Mouse (Mus musculus): ENCODE measurements around the gene Fam129b.

Fam129b gene

GRCm38 (mm10) chr2:32924306-32924844, 48.5 kb downstream of the Fam129b start:
- no peak for DNase-seq (ENCODE audit: low read depth)

- no peak for DNase-seq (ENCODE audit: low read depth)
These were observed 50.6 kb downstream of the Fam129b start for GRCm38 (mm10) chr2:32926330-32927075.

GRCm38 (mm10) chr2:32927624-32928234, 51.8 kb downstream of the Fam129b start:
- peak; percentile 67 for DNase-seq (ENCODE audit: low read depth)

- peak; percentile 76 for DNase-seq (ENCODE audit: low read depth)
These were observed 52.5 kb downstream of the Fam129b start for GRCm38 (mm10) chr2:32928235-32928946.

- no peak for DNase-seq (ENCODE audit: low read depth)
These were observed 53.3 kb downstream of the Fam129b start for GRCm38 (mm10) chr2:32928947-32929829.

GRCm38 (mm10) chr2:32931730-32932129, 55.8 kb downstream of the Fam129b start:
- DNase-seq (ENCODE audit: low read depth), result no peak

- DNase-seq (ENCODE audit: low read depth), result no peak
These were observed 62.8 kb downstream of the Fam129b start for GRCm38 (mm10) chr2:32938741-32939140.

- DNase-seq (ENCODE audit: low read depth), result no peak
These were observed 63.5 kb downstream of the Fam129b start for GRCm38 (mm10) chr2:32939418-32939817.

GRCm38 (mm10) chr2:32940483-32940882, 64.6 kb downstream of the Fam129b start:
- no peak for DNase-seq (ENCODE audit: low read depth)

- no peak for DNase-seq (ENCODE audit: low read depth)
These were observed 71.5 kb downstream of the Fam129b start for GRCm38 (mm10) chr2:32947454-32947853.

- no peak for DNase-seq (ENCODE audit: low read depth)
These were observed 78.7 kb downstream of the Fam129b start for GRCm38 (mm10) chr2:32954581-32954980.

- no peak for DNase-seq (ENCODE audit: low read depth)
These were observed 81.4 kb downstream of the Fam129b start for GRCm38 (mm10) chr2:32957344-32957743.

- no peak for DNase-seq (ENCODE audit: low read depth)
These were observed 84.4 kb downstream of the Fam129b start for GRCm38 (mm10) chr2:32960273-32960672.

GRCm38 (mm10) chr2:32961192-32961995, 85.5 kb downstream of the Fam129b start, which contains the start of the genes Rpl12 and Lrsam1:
TSS of gene Rpl12 (plus strand) at chr2:32961559.
TSS of gene Lrsam1 (minus strand) at chr2:32961614.
- DNase-seq (ENCODE audit: low read depth), result peak; percentile 74

- DNase-seq (ENCODE audit: low read depth), result no peak
These were observed 86.4 kb downstream of the Fam129b start for GRCm38 (mm10) chr2:32962062-32962874.

- no peak for DNase-seq (ENCODE audit: low read depth)
These were observed 86.9 kb downstream of the Fam129b start for GRCm38 (mm10) chr2:32962875-32963220.

- no peak for DNase-seq (ENCODE audit: low read depth)
These were observed 87.6 kb downstream of the Fam129b start for GRCm38 (mm10) chr2:32963544-32963943.

GRCm38 (mm10) chr2:32963981-32964380, 88.1 kb downstream of the Fam129b start:
- no peak for DNase-seq (ENCODE audit: low read depth)

- DNase-seq (ENCODE audit: low read depth), result no peak
These were observed 88.9 kb downstream of the Fam129b start for GRCm38 (mm10) chr2:32964659-32965457.

Measured in fibroblast of lung, adult 2 months (primary cell).